Mouse (Mus musculus): Measurements from ENCODE around the gene Cntnap2. TPM values are rescaled to one million over a fixed set of nuclear protein-coding genes. Genes with fewer than 3 reads are reported as not detected.

Cntnap2 gene
- polyA plus RNA-seq (2012; fragmentation: generic; extraction: Trizol): not detected

- no peak within 1 kb of the TSS for H3K4me2 ChIP-seq (ENCODE audit: low read depth)
- TF ChIP-seq SRF (IDR thresholded peaks at IDR 0.05; ENCODE audit: control insufficient read depth, insufficient read length, low read depth) (no peak), MYOG (IDR thresholded peaks at IDR 0.05; ENCODE audit: control insufficient read depth in 1 of 3, insufficient read depth in 1 of 3, insufficient read length in 2 of 3, low read depth in 2 of 3) (no peak), POLR2AphosphoS2 (IDR thresholded peaks at IDR 0.05; ENCODE audit: insufficient read length, low read depth) (no peak), REST (IDR thresholded peaks at IDR 0.05; ENCODE audit: insufficient read depth, insufficient read length) (peak; percentile 73), TCF3 (IDR thresholded peaks at IDR 0.05; ENCODE audit: insufficient read length, low read depth) (no peak)
These were observed at the start of gene Cntnap2 for GRCm38 (mm10) chr6:45059091-45059490. Gene Cntnap2, plus strand, starts transcription at chr6:45059357.

DNA sequence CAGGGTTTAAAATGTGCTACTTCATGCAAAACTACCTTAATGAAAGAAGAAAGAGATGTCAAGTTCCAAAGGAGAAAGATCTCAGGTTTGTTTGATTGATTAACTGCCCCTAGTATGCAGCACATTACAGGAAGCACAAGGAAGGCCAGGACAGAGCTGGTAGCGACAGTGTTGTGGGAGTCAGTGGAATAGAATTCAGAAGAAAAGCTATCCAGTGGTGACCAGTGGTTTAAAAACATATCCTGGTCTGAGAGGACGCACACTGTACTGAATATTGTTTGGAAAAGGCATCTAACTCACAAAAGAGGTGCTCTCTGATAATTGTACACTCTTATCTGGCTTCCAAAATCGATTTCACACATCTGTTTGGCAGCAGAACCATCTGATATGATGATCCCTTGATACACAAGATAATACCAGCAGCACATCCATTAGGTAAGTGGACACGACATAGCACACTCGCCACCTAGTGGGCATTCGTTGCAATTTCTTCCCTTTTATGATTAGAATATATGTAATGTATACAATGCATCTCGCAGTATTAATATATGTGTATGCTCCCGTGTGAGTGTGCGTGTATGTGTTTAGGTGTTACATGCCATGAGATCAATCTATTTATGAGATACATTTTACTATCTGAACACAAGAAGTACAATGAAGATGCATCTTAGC lies 33.0 kb upstream of the Cntnap2 start:
- Histone ChIP-seq H3K4me3 (no peak overlapping the region), H3K79me2 (ENCODE audit: control insufficient read depth, insufficient read depth) (no peaks in the 10 kb centered on the region), H3K27me3 (ENCODE audit: control insufficient read depth, insufficient read depth, insufficient read length) (no peaks in the 10 kb centered on the region), H3ac (ENCODE audit: control insufficient read depth, insufficient read length) (no peak overlapping the region), H3K4me2 (ENCODE audit: low read depth) (no peak overlapping the region), H3K36me3 (ENCODE audit: control insufficient read depth, insufficient read depth) (no peaks in the 10 kb centered on the region)
- TF ChIP-seq REST (IDR thresholded peaks at IDR 0.05; ENCODE audit: insufficient read depth, insufficient read length) (no peak), MAX (IDR thresholded peaks at IDR 0.05; ENCODE audit: low read depth) (no peak), TCF12 (IDR thresholded peaks at IDR 0.05; ENCODE audit: insufficient read depth, poor library complexity, severe bottlenecking) (no peak), E2F4 (IDR thresholded peaks at IDR 0.05; ENCODE audit: insufficient read depth) (no peak), TCF3 (IDR thresholded peaks at IDR 0.05; ENCODE audit: insufficient read length, low read depth) (no peak), POLR2A (IDR thresholded peaks at IDR 0.05; ENCODE audit: insufficient read length, low read depth) (no peak), MYOD1 (IDR thresholded peaks at IDR 0.05; ENCODE audit: control insufficient read depth in 1 of 3, insufficient read length in 2 of 3, low read depth in 2 of 3) (no peak), CEBPB (IDR thresholded peaks at IDR 0.05; ENCODE audit: insufficient read depth, poor library complexity, severe bottlenecking) (no peak), SRF (IDR thresholded peaks at IDR 0.05; ENCODE audit: control insufficient read depth, insufficient read length, low read depth) (no peak), MYOG (IDR thresholded peaks at IDR 0.05; ENCODE audit: control insufficient read depth in 1 of 3, insufficient read depth in 1 of 3, insufficient read length in 2 of 3, low read depth in 2 of 3) (no peak), POLR2AphosphoS2 (IDR thresholded peaks at IDR 0.05; ENCODE audit: insufficient read length, low read depth) (no peak), USF1 (IDR thresholded peaks at IDR 0.05; ENCODE audit: low read depth) (no peak)

More at GRCm38 (mm10) chr6:45059091-45059490, at the start of gene Cntnap2:
- Histone ChIP-seq H3K4me3 (no peak within 1 kb of the TSS), H3K36me3 (ENCODE audit: control insufficient read depth, insufficient read depth) (no peaks in the 10 kb centered on the region), H3K79me2 (ENCODE audit: control insufficient read depth, insufficient read depth) (no peaks in the 10 kb centered on the region), H3K27me3 (ENCODE audit: control insufficient read depth, insufficient read depth, insufficient read length) (no peaks in the 10 kb centered on the region), H3ac (ENCODE audit: control insufficient read depth, insufficient read length) (no peak within 1 kb of the TSS)

DNA sequence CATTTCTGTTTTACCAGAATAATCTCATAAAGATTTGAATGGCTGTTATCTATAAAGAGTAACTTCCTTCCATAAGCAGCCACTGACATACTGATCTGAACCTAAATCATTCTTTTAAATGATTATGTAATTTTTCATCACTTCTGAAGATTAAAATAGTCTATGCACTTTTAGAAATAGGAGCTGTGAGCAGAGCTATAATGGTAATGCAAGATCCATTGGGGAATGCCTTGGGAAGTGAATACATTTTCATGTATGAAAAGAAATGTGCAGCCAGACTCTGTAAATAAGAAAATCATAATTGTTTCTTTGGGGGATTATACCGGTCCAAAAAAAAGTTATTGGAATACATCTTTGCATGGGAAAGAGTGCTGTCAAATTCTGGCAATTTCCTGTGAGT lies 19.7 kb upstream of the Cntnap2 start:
- no peaks in the 10 kb centered on the region for H3K36me3 ChIP-seq (ENCODE audit: control insufficient read depth, insufficient read depth)
- no peaks in the 10 kb centered on the region for H3K79me2 ChIP-seq (ENCODE audit: control insufficient read depth, insufficient read depth)
- H3K4me3 ChIP-seq: no peak overlapping the region
- H3K27me3 ChIP-seq (ENCODE audit: control insufficient read depth, insufficient read depth, insufficient read length): no peaks in the 10 kb centered on the region
- TF ChIP-seq MAX (IDR thresholded peaks at IDR 0.05; ENCODE audit: low read depth): no peak
- no peak for TF ChIP-seq POLR2AphosphoS2 (IDR thresholded peaks at IDR 0.05; ENCODE audit: insufficient read length, low read depth)
- TF ChIP-seq MYOG (IDR thresholded peaks at IDR 0.05; ENCODE audit: control insufficient read depth in 1 of 3, insufficient read depth in 1 of 3, insufficient read length in 2 of 3, low read depth in 2 of 3): no peak
- TF ChIP-seq SRF (IDR thresholded peaks at IDR 0.05; ENCODE audit: control insufficient read depth, insufficient read length, low read depth): no peak
- no peak for TF ChIP-seq REST (IDR thresholded peaks at IDR 0.05; ENCODE audit: insufficient read depth, insufficient read length)
- no peak for TF ChIP-seq CEBPB (IDR thresholded peaks at IDR 0.05; ENCODE audit: insufficient read depth, poor library complexity, severe bottlenecking)
- TF ChIP-seq TCF12 (IDR thresholded peaks at IDR 0.05; ENCODE audit: insufficient read depth, poor library complexity, severe bottlenecking): no peak
- no peak for TF ChIP-seq POLR2A (IDR thresholded peaks at IDR 0.05; ENCODE audit: insufficient read length, low read depth)
- TF ChIP-seq E2F4 (IDR thresholded peaks at IDR 0.05; ENCODE audit: insufficient read depth): no peak
- no peak overlapping the region for H3K4me2 ChIP-seq (ENCODE audit: low read depth)
- H3ac ChIP-seq (ENCODE audit: control insufficient read depth, insufficient read length): no peak overlapping the region

GRCm38 (mm10) chr6:45059556-45060471 lies 657 bp downstream of the Cntnap2 start:
- Histone ChIP-seq H3K79me2 (ENCODE audit: control insufficient read depth, insufficient read depth) (no peaks in the 10 kb centered on the region), H3K27me3 (ENCODE audit: control insufficient read depth, insufficient read depth, insufficient read length) (no peaks in the 10 kb centered on the region), H3K36me3 (ENCODE audit: control insufficient read depth, insufficient read depth) (no peaks in the 10 kb centered on the region), H3K4me2 (ENCODE audit: low read depth) (no peak overlapping the region), H3ac (ENCODE audit: control insufficient read depth, insufficient read length) (no peak overlapping the region), H3K4me3 (no peak overlapping the region)
- TF ChIP-seq TCF3 (IDR thresholded peaks at IDR 0.05; ENCODE audit: insufficient read length, low read depth): no peak
- TF ChIP-seq TCF12 (IDR thresholded peaks at IDR 0.05; ENCODE audit: insufficient read depth, poor library complexity, severe bottlenecking): no peak
- no peak for TF ChIP-seq SRF (IDR thresholded peaks at IDR 0.05; ENCODE audit: control insufficient read depth, insufficient read length, low read depth)
- no peak for TF ChIP-seq MAX (IDR thresholded peaks at IDR 0.05; ENCODE audit: low read depth)
- no peak for TF ChIP-seq MYOG (IDR thresholded peaks at IDR 0.05; ENCODE audit: control insufficient read depth in 1 of 3, insufficient read depth in 1 of 3, insufficient read length in 2 of 3, low read depth in 2 of 3)
- TF ChIP-seq USF1 (IDR thresholded peaks at IDR 0.05; ENCODE audit: low read depth): no peak
- no peak for TF ChIP-seq CEBPB (IDR thresholded peaks at IDR 0.05; ENCODE audit: insufficient read depth, poor library complexity, severe bottlenecking)
- TF ChIP-seq MYOD1 (IDR thresholded peaks at IDR 0.05; ENCODE audit: control insufficient read depth in 1 of 3, insufficient read length in 2 of 3, low read depth in 2 of 3): no peak
- TF ChIP-seq E2F4 (IDR thresholded peaks at IDR 0.05; ENCODE audit: insufficient read depth): no peak
